ENCODE assay signal across 9 mouse cellular contexts in the genomic region with DNA sequence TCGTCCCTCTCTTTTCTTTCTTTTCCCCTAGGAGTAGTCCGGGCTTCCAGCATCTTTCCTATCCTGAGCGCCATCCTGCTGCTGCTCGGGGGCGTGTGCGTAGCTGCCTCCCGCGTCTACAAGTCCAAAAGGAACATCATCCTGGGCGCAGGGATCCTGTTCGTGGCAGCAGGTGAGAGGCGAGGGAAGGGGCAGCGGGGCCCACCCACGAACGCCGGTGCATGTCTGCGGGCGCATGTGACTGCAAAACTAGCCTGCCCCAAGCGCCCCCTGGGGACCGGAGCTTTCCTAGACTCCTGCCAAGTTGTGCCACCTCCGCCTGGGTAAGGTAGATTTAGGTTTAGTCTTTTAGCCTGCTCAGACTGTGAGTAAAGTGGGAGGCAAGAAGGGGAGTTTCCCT. TPM values are rescaled to one million over a fixed set of nuclear protein-coding genes. Genes with fewer than 3 reads are reported as not detected.
DNase-seq lines count a peak whose midpoint lies in the region; ATAC-seq lines count a peak whose summit lies in the region.
"Had no signal": no experiment of that assay in that cellular context is flagged by ENCODE, and none has a peak within 500 bp of the region (broad histone marks: within the 10 kb centered on the region; RNA-seq: fewer than 3 reads in every experiment).

No protein-coding gene starts in this region.

- H3K4me2 ChIP-seq in embryonic facial prominence, embryonic 15.5 days (replicated peaks), result peak overlapping the region; percentile 65
- peak overlapping the region; percentile 73 for H3K4me2 ChIP-seq in neural tube, embryonic 12.5 days (replicated peaks)

- no peak for ATAC-seq in embryonic facial prominence, embryonic 15.5 days (ENCODE audit: insufficient number of reproducible peaks, low FRiP score, low TSS enrichment, low read depth)
- ATAC-seq in neural tube, embryonic 12.5 days (ENCODE audit: low FRiP score, low read depth), result no peak

- 3% methylated on average over 20 of the region's 20 CpGs for WGBS in embryonic facial prominence, embryonic 15.5 days
- 3% methylated on average over 20 of the region's 20 CpGs for WGBS in neural tube, embryonic 12.5 days

- no peak overlapping the region for H3K27ac ChIP-seq in embryonic facial prominence, embryonic 15.5 days (replicated peaks)
- no peak overlapping the region for H3K27ac ChIP-seq in neural tube, embryonic 12.5 days

- no peaks in the 10 kb centered on the region for H3K9me3 ChIP-seq in embryonic facial prominence, embryonic 15.5 days (replicated peaks)
- H3K9me3 ChIP-seq in neural tube, embryonic 12.5 days, result no peaks in the 10 kb centered on the region

- intact Hi-C loops in gastrocnemius, postnatal 14 days (cut with DNase I; ENCODE audit: low total_unique reads), result no loop called here

- H3K4me3 ChIP-seq in embryonic facial prominence, embryonic 15.5 days (replicated peaks), result peak overlapping the region; percentile 41
- peak overlapping the region; percentile 39; the same call in 1 of the 2 replicates for H3K4me3 ChIP-seq in neural tube, embryonic 12.5 days

- DNase-seq in adrenal gland, adult (ENCODE audit: inconsistent age in 2 of 2, low spot score in 1 of 2), result peak; percentile 60 to 73
- no peak for DNase-seq in adrenal gland, postnatal 4 days (ENCODE audit: low spot score in 2 of 2)
- peak; percentile 18 to 43 for DNase-seq in spleen, adult 18-20 months
- no peak for DNase-seq in spleen, adult 12 weeks (ENCODE audit: low spot score)
- peak; percentile 56 to 65 for DNase-seq in kidney, postnatal 4 days
- DNase-seq in gastrocnemius, postnatal 14 days, result no peak

- peaks cover 69% of the 10 kb centered on the region for H3K27me3 ChIP-seq in embryonic facial prominence, embryonic 15.5 days
- peaks cover 51% of the 10 kb centered on the region for H3K27me3 ChIP-seq in neural tube, embryonic 12.5 days (replicated peaks)

- H3K9ac ChIP-seq in embryonic facial prominence, embryonic 15.5 days, result no peak overlapping the region
- H3K9ac ChIP-seq in neural tube, embryonic 12.5 days, result peak overlapping the region; percentile 38; the same call in 1 of the 2 replicates

- H3K4me1 ChIP-seq in embryonic facial prominence, embryonic 15.5 days, result peaks cover 23% of the 10 kb centered on the region
- H3K4me1 ChIP-seq in neural tube, embryonic 12.5 days, result peaks cover 19% of the 10 kb centered on the region

- no peaks in the 10 kb centered on the region for H3K36me3 ChIP-seq in embryonic facial prominence, embryonic 15.5 days
- no peaks in the 10 kb centered on the region for H3K36me3 ChIP-seq in neural tube, embryonic 12.5 days

RNA-seq across cellular contexts. Expression of a gene that starts 12.0 kb away (rescaled TPM):
- total RNA-seq in adrenal gland, postnatal 4 days (2021), result 1 to 10 TPM in 1 of 2 experiments, under 1 TPM in 1; 0.39 to 1.5 TPM
- polyA plus RNA-seq in embryonic facial prominence, embryonic 15.5 days (2015; fragmentation: Nextera tagmentation; extraction: Ambion mirVana), result 5.1 and 7.3 TPM in 2 replicates
- polyA plus RNA-seq in neural tube, embryonic 12.5 days (2016; fragmentation: Nextera tagmentation; extraction: Ambion mirVana), result 1.5 and 1.9 TPM in 2 replicates
- 10 to 100 TPM; 79.3 to 91.5 TPM for total RNA-seq in gastrocnemius, postnatal 14 days (2021)
- total RNA-seq: hematopoietic stem cell, adult 5-6 weeks had no signal

RNA-seq across cellular contexts. Expression of a gene that starts 21.6 kb away (rescaled TPM):
- 1 to 10 TPM; 4.1 to 6.2 TPM for total RNA-seq in adrenal gland, postnatal 4 days (2021)
- 2.2 and 3.0 TPM in 2 replicates for polyA plus RNA-seq in embryonic facial prominence, embryonic 15.5 days (2015; fragmentation: Nextera tagmentation; extraction: Ambion mirVana)
- 7.1 and 8.2 TPM in 2 replicates for polyA plus RNA-seq in neural tube, embryonic 12.5 days (2016; fragmentation: Nextera tagmentation; extraction: Ambion mirVana)
- total RNA-seq in gastrocnemius, postnatal 14 days (2021), result not detected
- total RNA-seq: hematopoietic stem cell, adult 5-6 weeks had no signal

Comparison
In these comparisons a context has a peak if more than half of its experiments do, and no peak if none do; other contexts are left out.
1. DNase-seq: peak in adrenal gland, adult (2 of 2), spleen, adult 18-20 months (2 of 2) and kidney, postnatal 4 days (2 of 2); none in adrenal gland, postnatal 4 days (0 of 2), spleen, adult 12 weeks (single experiment) and gastrocnemius, postnatal 14 days (single experiment).
2. RNA of a gene that starts 12.0 kb away (total RNA-seq): 79.3 to 91.5 TPM in gastrocnemius, postnatal 14 days; 0.39 to 1.5 TPM in adrenal gland, postnatal 4 days; every median in the first group is over 10 times any median in the second.
3. RNA of a gene that starts 21.6 kb away (total RNA-seq): 4.1 to 6.2 TPM in adrenal gland, postnatal 4 days; not detected in gastrocnemius, postnatal 14 days; every median in the first group is over 4 times any median in the second.